Mouse (Mus musculus) ES-E14 (cell line): ENCODE data around the gene Catip. TPM values are rescaled to one million over a fixed set of nuclear protein-coding genes. Genes with fewer than 3 reads are reported as not detected.

Experiments
- DNase-seq: peaks from one replicate; pipeline ENCODE4 v3.0.0-alpha.2; 2013; ENCODE audit warnings: low read depth, low spot score
- H3K27ac ChIP-seq: 2 replicates; pipeline ENCODE4 v1.5.1; 2012; ENCODE audit warnings: low read depth, mild to moderate bottlenecking, low read length, moderate library complexity, mixed read lengths; ENCODE audit not compliant: poor library complexity, insufficient read depth, severe bottlenecking
- H3K36me3 ChIP-seq: 2 replicates; pipeline ENCODE4 v1.6.1; 2012; ENCODE audit warnings: mild to moderate bottlenecking, low read length, moderate library complexity, mixed read lengths; ENCODE audit not compliant: control insufficient read depth, poor library complexity, insufficient read depth, severe bottlenecking
- H3K4me1 ChIP-seq, 2 experiments: fragments of 150-350 bp in 1 of 2; sonication (generic) in 1 of 2; 2 replicates each; pipeline ENCODE4 v1.6.1; 2012; ENCODE audit warnings: low read length in 2 of 2, mild to moderate bottlenecking in 1 of 2, mixed read lengths in 1 of 2; ENCODE audit not compliant: control insufficient read depth in 2 of 2, insufficient read depth in 2 of 2, poor library complexity in 1 of 2
- H3K4me3 ChIP-seq, 2 experiments: fragments of 150-350 bp in 1 of 2; sonication (generic) in 1 of 2; 2 replicates each; pipeline ENCODE4 v1.5.1; 2012; ENCODE audit warnings: low read length in 2 of 2, low read depth in 1 of 2, mild to moderate bottlenecking in 1 of 2, mixed read lengths in 1 of 2; ENCODE audit not compliant: insufficient read depth in 1 of 2, poor library complexity in 1 of 2, severe bottlenecking in 1 of 2
- H3K9ac ChIP-seq: 2 replicates; pipeline ENCODE4 v1.6.1; 2012; ENCODE audit warnings: low read depth, mild to moderate bottlenecking, low read length, mixed read lengths; ENCODE audit not compliant: poor library complexity, insufficient read depth, severe bottlenecking
- H3K9me3 ChIP-seq: fragments of 150-350 bp; sonication (generic); 2 replicates; pipeline ENCODE4 v1.6.1; 2012; ENCODE audit warnings: low read depth, mild to moderate bottlenecking, low read length; ENCODE audit not compliant: control insufficient read depth, insufficient read depth
- CHD2 ChIP-seq: IDR thresholded peaks from 2 replicates; pipeline ENCODE4 v1.6.1; 2014; ENCODE audit warnings: mild to moderate bottlenecking, low read depth, low read length, inconsistent platforms
- HCFC1 ChIP-seq: IDR thresholded peaks from 2 replicates; pipeline ENCODE4 v1.6.1; 2012; ENCODE audit warnings: low read length, inconsistent platforms, borderline replicate concordance; ENCODE audit not compliant: insufficient read depth
- MAFK ChIP-seq: IDR thresholded peaks from 2 replicates; pipeline ENCODE4 v1.6.1; 2014; ENCODE audit warnings: mild to moderate bottlenecking, low read depth, low read length, inconsistent platforms; ENCODE audit not compliant: insufficient read depth
- ZC3H11A ChIP-seq: IDR thresholded peaks from 2 replicates; pipeline ENCODE4 v1.6.1; 2012; ENCODE audit warnings: low read depth, mild to moderate bottlenecking, inconsistent platforms, low read length, borderline replicate concordance
- ZNF384 ChIP-seq: IDR thresholded peaks from 2 replicates; pipeline ENCODE4 v1.6.1; 2012; ENCODE audit warnings: low read depth, low read length, inconsistent platforms
- in situ Hi-C, 2 experiments: fragments of 600-800 bp; cut with MboI; formaldehyde crosslinking; loops; one replicate each; pipeline ENCODE4 v1.15.1; 2025; ENCODE audit warnings: low sequenced_read_pairs in 2 of 2, inconsistent platforms in 1 of 2; ENCODE audit not compliant: unreplicated experiment in 2 of 2
- total RNA-seq: library from RNA; depleted of rRNA; stranded (reverse); fragments of 300-350 nt; gene quantifications from 2 replicates; pipeline ENCODE4 v1.2.3, GENCODE M21; 2012

Gene Catip
- total RNA-seq, 1 experiment, result 7.3 TPM

GRCm38 (mm10) chr1:74404206-74404605 lies 42.3 kb downstream of the Catip start:
- Histone ChIP-seq H3K36me3 (no peaks in the 10 kb centered on the region), H3K9ac (no peak overlapping the region), H3K9me3 (no peaks in the 10 kb centered on the region), H3K27ac (no peak overlapping the region), H3K4me3 (no peak overlapping the region), H3K4me1 (peaks cover 0 to 3% of the 10 kb centered on the region in 2 experiments; a peak in 1 of 4 replicates)
- no peak for DNase-seq
- no peak for TF ChIP-seq CHD2
- no peak for TF ChIP-seq ZC3H11A
- no peak for TF ChIP-seq MAFK
- no peak for TF ChIP-seq HCFC1
- TF ChIP-seq ZNF384, result no peak
- in situ Hi-C loops, result no loop called here

DNA sequence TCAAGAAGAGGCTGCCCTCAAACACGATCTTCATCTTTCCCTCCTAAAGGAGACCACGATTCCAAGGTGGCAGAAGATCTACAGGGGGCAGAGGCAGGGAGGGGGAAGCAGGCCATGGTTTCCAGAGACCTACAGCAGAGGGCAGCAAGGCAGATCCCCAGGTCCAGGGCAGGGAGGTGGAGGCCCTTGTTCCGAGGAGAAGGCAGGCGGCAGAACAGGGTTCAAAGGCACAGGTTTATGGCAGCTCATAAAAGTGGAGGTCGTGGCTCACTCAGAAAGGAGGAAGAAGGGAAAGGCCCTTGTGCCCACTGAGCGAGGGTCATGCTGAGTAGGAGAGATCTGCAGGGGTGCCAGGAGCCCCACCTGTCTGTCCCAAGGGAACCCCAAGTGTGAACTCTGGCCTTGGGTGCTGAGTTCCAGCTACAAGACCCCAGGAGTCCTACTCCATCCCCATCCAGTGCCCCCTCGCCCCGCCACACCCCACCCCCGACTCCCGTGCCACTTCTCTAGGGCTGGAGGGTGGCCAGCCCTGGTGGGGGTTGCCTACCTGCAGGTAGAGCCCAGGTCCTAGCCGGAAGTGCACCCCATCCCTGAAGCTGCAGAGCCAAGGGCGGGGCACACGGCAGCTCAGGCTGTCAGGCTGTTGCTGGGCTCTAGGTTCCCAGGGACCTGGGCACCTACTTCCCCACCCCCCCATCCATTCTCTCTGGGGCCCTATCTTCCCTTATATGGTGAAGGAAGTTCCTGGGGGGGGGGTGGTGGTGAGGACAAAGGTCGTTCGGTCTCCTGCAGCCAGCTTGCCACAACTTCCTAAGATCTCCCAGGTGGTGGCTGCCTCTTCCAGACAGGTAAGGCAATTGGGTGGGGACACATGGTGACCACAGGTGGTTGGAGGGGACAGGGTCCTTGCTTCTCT lies 46.9 kb downstream of the Catip start, which contains the start of gene Vil1:
Gene Vil1 (plus strand): TSS at position 788 of the 916 bp plus-strand sequence.
- Histone ChIP-seq H3K27ac (no peak within 1 kb of the TSS), H3K9ac (no peak within 1 kb of the TSS), H3K4me1 (peaks cover 0 to 2% of the 10 kb centered on the region in 2 experiments; a peak in 1 of 4 replicates), H3K36me3 (no peaks in the 10 kb centered on the region), H3K4me3 (peak within 1 kb of the TSS in 1 of 2 experiments; percentile 21; a peak in 1 of 4 replicates), H3K9me3 (no peaks in the 10 kb centered on the region)
- no peak for DNase-seq
- TF ChIP-seq CHD2, result no peak
- TF ChIP-seq ZNF384, result no peak
- no peak for TF ChIP-seq HCFC1
- TF ChIP-seq MAFK, result no peak
- no peak for TF ChIP-seq ZC3H11A
- in situ Hi-C loops, result no loop called here

- H3K4me1 ChIP-seq, result peaks cover 0 to 10% of the 10 kb centered on the region in 2 experiments; a peak in 1 of 4 replicates
- no peaks in the 10 kb centered on the region for H3K36me3 ChIP-seq
- H3K4me3 ChIP-seq, result no peak overlapping the region
- H3K9ac ChIP-seq, result no peak overlapping the region
- H3K9me3 ChIP-seq, result no peaks in the 10 kb centered on the region
- no peak overlapping the region for H3K27ac ChIP-seq
- in situ Hi-C loops, result no loop called here
- DNase-seq, result no peak
- TF ChIP-seq MAFK (no peak), CHD2 (no peak), ZC3H11A (no peak), HCFC1 (no peak), ZNF384 (no peak)
These were observed 49.9 kb downstream of the Catip start for GRCm38 (mm10) chr1:74411753-74412325.

DNA sequence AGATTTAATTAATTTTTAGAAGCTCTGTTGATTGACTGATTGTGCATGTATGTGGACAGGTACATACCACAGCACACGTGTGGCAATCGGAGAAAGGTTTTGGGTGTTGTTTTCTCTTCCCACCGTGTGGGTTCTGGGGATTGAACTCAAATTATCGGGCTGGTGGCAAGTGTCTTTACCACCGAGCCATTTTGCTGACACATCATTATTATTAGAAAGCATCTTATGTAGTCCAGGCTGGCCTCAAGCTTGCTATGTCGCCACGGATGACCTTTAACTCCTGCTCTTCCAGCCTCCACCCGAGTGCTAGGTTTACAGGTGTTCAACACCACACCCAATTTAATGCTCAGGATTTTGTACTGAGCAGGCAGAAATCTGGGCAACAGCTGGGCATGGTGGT lies 50.8 kb downstream of the Catip start:
- Histone ChIP-seq H3K4me3 (no peak overlapping the region), H3K36me3 (no peaks in the 10 kb centered on the region), H3K27ac (no peak overlapping the region), H3K9ac (no peak overlapping the region), H3K9me3 (no peaks in the 10 kb centered on the region), H3K4me1 (peaks cover 0 to 10% of the 10 kb centered on the region in 2 experiments; a peak in 1 of 4 replicates)
- TF ChIP-seq MAFK (peak; percentile 77), CHD2 (no peak)
- no peak for DNase-seq
- in situ Hi-C loops, result no loop called here
